Mouse (Mus musculus): ENCODE data around the gene Rdh13. TPM values are rescaled to one million over a fixed set of nuclear protein-coding genes. Genes with fewer than 3 reads are reported as not detected.

Gene Rdh13
- polyA plus RNA-seq, 1 experiment from 2014 or later, result 24.7 TPM

- peak overlapping the region; percentile 63 for H3K9ac ChIP-seq
- WGBS, result 3% methylated on average over 35 of the region's 35 CpGs
These were observed 25.1 kb upstream of the Rdh13 start for GRCm38 (mm10) chr7:4470275-4471178.

GRCm38 (mm10) chr7:4467801-4468200 is 22.4 kb upstream of the Rdh13 start:
- no peak for ATAC-seq (ENCODE audit: extremely low read depth, insufficient number of reproducible peaks, low FRiP score, low TSS enrichment)
- H3K27ac ChIP-seq (replicated peaks), result no peak overlapping the region
- no peaks in the 10 kb centered on the region for H3K9me3 ChIP-seq
- H3K9ac ChIP-seq, result no peak overlapping the region
- no peaks in the 10 kb centered on the region for H3K36me3 ChIP-seq
- H3K4me3 ChIP-seq, result no peak overlapping the region
- H3K27me3 ChIP-seq (replicated peaks), result peaks cover 48% of the 10 kb centered on the region
- no peak overlapping the region for H3K4me2 ChIP-seq
- H3K4me1 ChIP-seq, result peaks cover 14% of the 10 kb centered on the region
- WGBS, result 58% methylated on average over 3 of the region's 3 CpGs

More at GRCm38 (mm10) chr7:4470275-4471178, 25.1 kb upstream of the Rdh13 start:
- Histone ChIP-seq H3K27me3 (replicated peaks) (peaks cover 67% of the 10 kb centered on the region), H3K4me2 (peak overlapping the region; percentile 85), H3K36me3 (no peaks in the 10 kb centered on the region), H3K4me1 (peaks cover 18% of the 10 kb centered on the region), H3K4me3 (peak overlapping the region; percentile 54), H3K27ac (replicated peaks) (no peak overlapping the region), H3K9me3 (no peaks in the 10 kb centered on the region; the same call in 1 of the 2 replicates)
- ATAC-seq (ENCODE audit: extremely low read depth, insufficient number of reproducible peaks, low FRiP score, low TSS enrichment), result peak; percentile 29; the same call in 1 of the 2 replicates

DNA sequence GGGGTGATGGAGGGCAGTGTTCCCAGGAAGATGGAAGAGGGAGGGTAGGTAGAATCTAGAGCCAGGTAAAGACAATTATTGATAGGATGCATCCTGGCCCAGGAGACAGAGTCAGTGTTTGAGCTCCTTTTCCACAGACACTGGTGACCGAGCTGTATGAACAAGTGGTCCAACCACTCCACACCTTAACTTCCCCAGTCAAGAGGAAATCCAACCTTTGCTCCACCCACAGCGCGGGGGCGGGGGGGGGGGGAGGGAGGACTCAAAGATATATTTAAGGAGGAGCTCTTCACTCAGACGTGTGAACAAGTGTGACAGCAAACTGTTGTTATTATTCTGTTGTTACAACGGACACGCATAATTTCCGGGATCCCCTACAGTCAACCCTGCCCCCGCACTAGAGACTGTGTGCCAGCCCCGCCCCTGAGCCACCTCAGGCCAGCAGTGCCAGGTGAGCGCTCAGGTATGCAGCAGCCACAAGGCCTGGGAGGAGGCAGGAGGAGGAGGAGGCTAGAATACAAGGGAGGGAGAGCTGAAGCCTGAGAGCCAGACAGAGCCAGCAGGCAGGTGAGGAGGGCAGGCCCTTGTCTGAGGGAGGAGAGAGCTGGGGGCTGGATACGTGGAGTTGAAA is 18.9 kb upstream of the Rdh13 start:
- no peak overlapping the region for H3K27ac ChIP-seq (replicated peaks)
- H3K9me3 ChIP-seq, result no peaks in the 10 kb centered on the region
- WGBS, result 8% methylated on average over 12 of the region's 12 CpGs
- H3K9ac ChIP-seq, result no peak overlapping the region
- peaks cover 17% of the 10 kb centered on the region for H3K27me3 ChIP-seq (replicated peaks)
- H3K4me2 ChIP-seq, result no peak overlapping the region
- no peak overlapping the region for H3K4me3 ChIP-seq
- ATAC-seq (ENCODE audit: extremely low read depth, insufficient number of reproducible peaks, low FRiP score, low TSS enrichment), result peak; percentile 2; the same call in 1 of the 2 replicates
- H3K36me3 ChIP-seq, result no peaks in the 10 kb centered on the region
- peaks cover 4% of the 10 kb centered on the region; the same call in 1 of the 2 replicates for H3K4me1 ChIP-seq

- peaks cover 4% of the 10 kb centered on the region; the same call in 1 of the 2 replicates for H3K4me1 ChIP-seq
- no peaks in the 10 kb centered on the region for H3K9me3 ChIP-seq
- peak within 1 kb of the TSS; percentile 45 for H3K4me2 ChIP-seq
- WGBS, result 53% methylated on average over 14 of the region's 16 CpGs
- peak within 1 kb of the TSS; percentile 40 for H3K27ac ChIP-seq (replicated peaks)
- ATAC-seq (ENCODE audit: extremely low read depth, insufficient number of reproducible peaks, low FRiP score, low TSS enrichment), result peak; percentile 42
- peak within 1 kb of the TSS; percentile 34 for H3K4me3 ChIP-seq
- H3K9ac ChIP-seq, result peak within 1 kb of the TSS; percentile 3
- H3K27me3 ChIP-seq (replicated peaks), result 0 out of 2 replicates have a peak, but pooled peaks cover 8% of the 10 kb centered on the region
- H3K36me3 ChIP-seq, result no peaks in the 10 kb centered on the region
These were observed 15.4 kb upstream of the Rdh13 start, which contains the start of gene Eps8l1 for GRCm38 (mm10) chr7:4460576-4461434. Gene Eps8l1 (plus strand): TSS chr7:4460674.

DNA sequence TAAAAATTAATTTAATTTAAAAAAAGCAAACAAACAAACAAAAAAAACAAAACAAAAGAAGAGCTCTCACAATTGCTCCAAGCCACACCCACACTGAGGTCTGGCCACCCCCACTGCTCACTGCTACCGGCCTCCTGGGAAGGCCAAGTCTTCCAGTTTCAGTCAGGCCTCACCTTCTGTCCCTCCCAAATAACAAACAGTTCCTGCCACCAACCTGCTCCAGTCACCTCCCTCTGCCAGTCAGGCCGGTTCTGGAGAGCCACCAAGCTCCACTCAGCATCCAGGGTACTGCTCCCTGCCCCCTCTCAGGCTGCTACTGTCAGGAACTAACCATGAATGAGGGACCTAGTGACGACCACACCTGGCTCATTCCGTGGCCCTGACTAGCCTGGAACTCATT is 7.2 kb upstream of the Rdh13 start:
- no peak overlapping the region for H3K4me2 ChIP-seq
- no peak for ATAC-seq (ENCODE audit: extremely low read depth, insufficient number of reproducible peaks, low FRiP score, low TSS enrichment)
- H3K4me3 ChIP-seq, result no peak overlapping the region
- WGBS, result 28% methylated on average over 4 of the region's 4 CpGs
- H3K27ac ChIP-seq (replicated peaks), result no peak overlapping the region
- no peaks in the 10 kb centered on the region for H3K27me3 ChIP-seq (replicated peaks)
- no peaks in the 10 kb centered on the region for H3K9me3 ChIP-seq
- H3K9ac ChIP-seq, result no peak overlapping the region
- no peaks in the 10 kb centered on the region for H3K36me3 ChIP-seq
- no peaks in the 10 kb centered on the region for H3K4me1 ChIP-seq

DNA sequence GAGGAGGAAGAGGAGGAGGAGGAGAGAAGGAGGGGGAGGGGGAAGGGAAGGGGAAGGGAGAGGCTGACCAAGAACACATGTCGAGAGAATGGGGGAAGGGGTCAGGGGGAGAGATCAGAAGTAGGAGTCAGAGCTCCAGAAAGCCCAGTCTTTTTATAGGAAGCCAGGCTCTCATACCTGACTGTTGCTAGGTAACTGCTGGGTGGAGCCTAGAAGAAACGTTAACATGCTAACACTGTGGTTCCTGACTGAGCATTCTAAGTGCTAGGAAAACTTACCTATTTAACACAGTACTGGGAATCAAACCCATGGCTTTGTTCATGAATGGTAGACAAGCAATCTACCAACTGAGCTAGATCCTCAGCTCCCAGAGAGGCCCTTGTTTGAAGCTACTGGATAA is 3.8 kb upstream of the Rdh13 start:
- Histone ChIP-seq H3K4me3 (no peak overlapping the region), H3K36me3 (peaks cover 2% of the 10 kb centered on the region; the same call in 1 of the 2 replicates), H3K9ac (no peak overlapping the region), H3K4me2 (no peak overlapping the region), H3K27ac (replicated peaks) (no peak overlapping the region), H3K27me3 (replicated peaks) (no peaks in the 10 kb centered on the region), H3K9me3 (no peaks in the 10 kb centered on the region), H3K4me1 (0 out of 2 replicates have a peak, but pooled peaks cover 4% of the 10 kb centered on the region)
- WGBS, result 15% methylated on average over 2 of the region's 2 CpGs
- ATAC-seq (ENCODE audit: extremely low read depth, insufficient number of reproducible peaks, low FRiP score, low TSS enrichment), result no peak

DNA sequence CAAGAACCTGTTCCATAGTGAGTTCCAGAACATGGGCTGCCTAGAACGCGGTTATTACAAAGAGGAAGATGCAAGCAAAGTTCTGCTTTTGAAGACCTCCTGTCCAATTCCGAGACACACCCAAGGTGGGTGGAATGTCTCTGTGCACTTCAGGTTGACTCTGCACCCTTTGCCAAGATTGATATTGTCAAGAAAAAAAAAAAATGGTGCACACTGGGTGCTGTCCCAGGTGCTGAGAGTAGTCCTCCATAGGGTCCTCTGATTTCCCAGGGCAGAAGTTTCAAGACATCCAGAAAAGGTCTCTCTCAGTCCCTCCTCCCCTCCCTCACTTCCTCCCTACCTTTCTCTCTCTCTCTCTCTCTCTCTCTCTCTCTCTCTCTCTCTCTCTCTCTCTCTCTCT is 3.0 kb upstream of the Rdh13 start:
- WGBS, result 80% methylated on average over 3 of the region's 3 CpGs
- H3K36me3 ChIP-seq, result peaks cover 10% of the 10 kb centered on the region
- no peak overlapping the region for H3K4me2 ChIP-seq

DNA sequence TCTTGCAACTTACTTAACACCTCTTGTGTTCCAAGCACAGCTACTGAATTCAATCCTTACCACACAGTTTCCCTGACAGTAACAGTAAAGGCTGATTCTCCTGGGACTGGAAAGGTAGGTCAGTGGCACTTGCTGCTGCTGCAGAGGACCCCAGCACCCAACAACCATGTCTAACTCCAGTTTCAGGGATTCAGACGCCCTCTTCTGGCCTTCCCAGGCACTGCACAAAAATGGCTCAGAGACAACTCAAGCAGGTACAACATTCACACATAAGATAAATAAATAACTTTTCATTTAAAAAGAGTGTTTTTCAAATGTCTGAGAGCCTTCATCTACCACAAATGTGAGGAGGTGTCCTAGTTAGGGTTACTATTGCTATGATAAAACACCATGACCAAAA is 1.7 kb upstream of the Rdh13 start:
- ATAC-seq (ENCODE audit: extremely low read depth, insufficient number of reproducible peaks, low FRiP score, low TSS enrichment), result no peak
- Histone ChIP-seq H3K27me3 (replicated peaks) (no peaks in the 10 kb centered on the region), H3K4me3 (no peak overlapping the region), H3K36me3 (peaks cover 23% of the 10 kb centered on the region), H3K9me3 (no peaks in the 10 kb centered on the region), H3K4me2 (no peak overlapping the region), H3K27ac (replicated peaks) (no peak overlapping the region), H3K9ac (no peak overlapping the region), H3K4me1 (0 out of 2 replicates have a peak, but pooled peaks cover 4% of the 10 kb centered on the region)
- WGBS, result 0% methylated on average over 1 of the region's 1 CpGs

More for the DNA sequence above, 3.0 kb upstream of the Rdh13 start:
- Histone ChIP-seq H3K9ac (no peak overlapping the region), H3K9me3 (no peaks in the 10 kb centered on the region), H3K4me3 (no peak overlapping the region), H3K27ac (replicated peaks) (no peak overlapping the region), H3K4me1 (0 out of 2 replicates have a peak, but pooled peaks cover 4% of the 10 kb centered on the region), H3K27me3 (replicated peaks) (no peaks in the 10 kb centered on the region)
- no peak for ATAC-seq (ENCODE audit: extremely low read depth, insufficient number of reproducible peaks, low FRiP score, low TSS enrichment)

DNA sequence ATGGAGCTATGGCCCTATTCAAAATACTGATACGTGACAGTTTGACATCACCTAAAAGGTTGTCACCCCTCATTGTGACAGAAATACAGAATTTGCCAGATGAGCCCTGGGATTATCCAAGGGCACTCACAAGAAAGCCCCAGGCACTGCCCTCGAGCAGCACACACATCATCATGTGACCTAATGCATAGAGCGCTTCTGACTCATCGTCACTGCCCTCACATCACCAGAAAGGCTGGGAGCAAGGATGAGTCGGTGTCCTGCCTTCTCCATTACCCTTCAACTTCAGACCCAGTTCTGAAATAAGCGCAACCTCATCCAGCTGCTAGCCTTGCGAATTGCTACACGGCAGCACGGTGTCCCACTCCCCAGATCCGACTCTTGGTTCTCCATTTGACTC is 4.9 kb downstream of the Rdh13 start:
- H3K4me3 ChIP-seq, result no peak overlapping the region
- no peak overlapping the region for H3K9ac ChIP-seq
- H3K9me3 ChIP-seq, result no peaks in the 10 kb centered on the region
- 0 out of 2 replicates have a peak, but pooled peaks cover 4% of the 10 kb centered on the region for H3K4me1 ChIP-seq
- H3K27ac ChIP-seq (replicated peaks), result no peak overlapping the region
- WGBS, result 84% methylated on average over 10 of the region's 10 CpGs
- H3K27me3 ChIP-seq (replicated peaks), result no peaks in the 10 kb centered on the region
- no peak overlapping the region for H3K4me2 ChIP-seq
- ATAC-seq (ENCODE audit: extremely low read depth, insufficient number of reproducible peaks, low FRiP score, low TSS enrichment), result no peak
- H3K36me3 ChIP-seq, result peaks cover 84% of the 10 kb centered on the region

GRCm38 (mm10) chr7:4437721-4438120 is 7.7 kb downstream of the Rdh13 start:
- Histone ChIP-seq H3K27ac (replicated peaks) (no peak overlapping the region), H3K4me1 (no peaks in the 10 kb centered on the region), H3K36me3 (peaks cover 95% of the 10 kb centered on the region), H3K27me3 (replicated peaks) (no peaks in the 10 kb centered on the region), H3K4me2 (no peak overlapping the region), H3K9me3 (no peaks in the 10 kb centered on the region), H3K4me3 (no peak overlapping the region), H3K9ac (no peak overlapping the region)
- WGBS, result 77% methylated on average over 2 of the region's 2 CpGs
- ATAC-seq (ENCODE audit: extremely low read depth, insufficient number of reproducible peaks, low FRiP score, low TSS enrichment), result no peak

GRCm38 (mm10) chr7:4432026-4432425 is 13.4 kb downstream of the Rdh13 start:
- H3K27me3 ChIP-seq (replicated peaks), result no peaks in the 10 kb centered on the region
- no peak overlapping the region for H3K4me2 ChIP-seq
- H3K9me3 ChIP-seq, result no peaks in the 10 kb centered on the region
- H3K4me3 ChIP-seq, result no peak overlapping the region
- H3K27ac ChIP-seq (replicated peaks), result no peak overlapping the region
- 87% methylated on average over 8 of the region's 8 CpGs for WGBS
- no peak for ATAC-seq (ENCODE audit: extremely low read depth, insufficient number of reproducible peaks, low FRiP score, low TSS enrichment)
- no peak overlapping the region for H3K9ac ChIP-seq
- peaks cover 95% of the 10 kb centered on the region for H3K36me3 ChIP-seq
- H3K4me1 ChIP-seq, result no peaks in the 10 kb centered on the region
